Mouse (Mus musculus): ENCODE measurements around the gene Ppp1r3g. TPM values are rescaled to one million over a fixed set of nuclear protein-coding genes. Genes with fewer than 3 reads are reported as not detected.

Ppp1r3g gene
- polyA plus RNA-seq (2015; fragmentation: Illumina TruSeq; extraction: RNeasy Lipid Tissue Mini Kit (QIAGEN cat#74804); ENCODE audit: insufficient read depth, low read depth, low replicate concordance): not detected

GRCm38 (mm10) chr13:35958539-35958938 lies at the start of gene Ppp1r3g:
Gene Ppp1r3g, plus strand, starts transcription at chr13:35958839.

Other genes starting within 250 kb of the Ppp1r3g start
- gene Rpp40, start 52.5 kb upstream of the Ppp1r3g start, polyA plus RNA-seq (2015; fragmentation: Illumina TruSeq; extraction: RNeasy Lipid Tissue Mini Kit (QIAGEN cat#74804); ENCODE audit: insufficient read depth, low read depth, low replicate concordance): 1.2 TPM
- gene Fars2, start 158.6 kb downstream of the Ppp1r3g start, polyA plus RNA-seq (2015; fragmentation: Illumina TruSeq; extraction: RNeasy Lipid Tissue Mini Kit (QIAGEN cat#74804); ENCODE audit: insufficient read depth, low read depth, low replicate concordance): 9.6 TPM
- 2.0 TPM for gene Lyrm4, start 158.7 kb downstream of the Ppp1r3g start, polyA plus RNA-seq (2015; fragmentation: Illumina TruSeq; extraction: RNeasy Lipid Tissue Mini Kit (QIAGEN cat#74804); ENCODE audit: insufficient read depth, low read depth, low replicate concordance)

All from pancreas, adult 10 weeks (tissue).